Mouse (Mus musculus): ENCODE results near the gene Cyyr1. TPM values are rescaled to one million over a fixed set of nuclear protein-coding genes. Genes with fewer than 3 reads are reported as not detected.

Gene Cyyr1
- polyA plus RNA-seq, 1 experiment from 2014 or later, result 19.3 TPM

GRCm38 (mm10) chr16:85541023-85541422 is 12.2 kb downstream of the Cyyr1 start:
- Histone ChIP-seq H3K27me3 (ENCODE audit: control insufficient read depth, insufficient read depth, low read depth, low read length) (no peaks in the 10 kb centered on the region), H3K27ac (ENCODE audit: low read length) (0 out of 2 replicates have a peak overlapping the region, but pooled peaks have one; percentile 6), H3K36me3 (ENCODE audit: control insufficient read depth, insufficient read depth, low read length) (no peaks in the 10 kb centered on the region), H3K4me3 (ENCODE audit: low read length) (no peak overlapping the region), H3K4me1 (replicated peaks; ENCODE audit: control insufficient read depth, insufficient read depth, low read length) (no peaks in the 10 kb centered on the region), H3K9ac (ENCODE audit: low read length) (no peak overlapping the region), H3K4me2 (ENCODE audit: low read depth, low read length) (no peak overlapping the region), H3K9me3 (ENCODE audit: control insufficient read depth, low read length) (no peaks in the 10 kb centered on the region)
- ATAC-seq (ENCODE audit: low read depth), result no peak
- WGBS, result 81% methylated on average over 6 of the region's 6 CpGs

DNA sequence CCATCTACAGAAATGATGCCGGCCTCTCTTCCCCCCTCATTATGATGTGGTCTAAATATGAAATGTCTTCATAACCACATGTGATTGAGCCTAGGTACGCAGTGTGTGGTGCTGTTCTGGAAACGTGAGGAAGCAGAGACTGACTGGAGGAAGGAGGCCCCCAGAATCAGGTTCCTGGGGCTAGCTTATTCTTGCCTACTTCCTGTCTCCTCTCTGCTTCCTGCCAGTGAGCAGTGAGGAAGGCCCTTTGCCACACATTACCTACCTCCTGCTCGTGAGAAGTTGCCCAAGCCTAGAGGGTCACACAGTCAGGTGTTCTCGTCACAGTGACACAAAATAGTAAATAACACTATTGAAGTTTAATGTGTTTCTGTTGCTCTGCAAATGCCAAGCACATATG is 14.8 kb downstream of the Cyyr1 start:
- WGBS, result 61% methylated on average over 5 of the region's 5 CpGs
- ATAC-seq (ENCODE audit: low read depth), result peak; percentile 49
- H3K27ac ChIP-seq (ENCODE audit: low read length), result no peak overlapping the region; the same call in 1 of the 2 replicates

DNA sequence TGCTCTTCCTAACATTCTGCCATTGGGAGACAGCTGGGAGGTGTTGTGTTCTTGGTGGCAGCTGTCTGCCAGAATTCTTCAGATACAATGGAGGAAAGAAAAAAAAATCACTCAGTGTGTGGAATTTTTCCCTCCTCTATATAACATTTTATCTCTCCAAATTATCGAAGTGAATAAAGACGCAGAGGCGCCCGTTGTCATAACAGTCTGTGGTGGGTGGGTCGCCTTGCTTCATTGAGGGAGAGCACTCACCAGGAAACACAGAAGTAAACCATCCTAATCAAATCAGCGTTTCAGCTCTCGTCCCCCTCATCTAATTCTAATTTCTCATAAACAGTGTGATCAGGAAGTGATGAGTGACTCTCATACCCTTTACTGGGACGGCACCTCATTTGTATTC is 17.1 kb downstream of the Cyyr1 start:
- no peak for ATAC-seq (ENCODE audit: low read depth)
- no peak overlapping the region for H3K27ac ChIP-seq (ENCODE audit: low read length)
- H3K9me3 ChIP-seq (ENCODE audit: control insufficient read depth, low read length), result no peaks in the 10 kb centered on the region
- H3K27me3 ChIP-seq (ENCODE audit: control insufficient read depth, insufficient read depth, low read depth, low read length), result no peaks in the 10 kb centered on the region
- H3K4me1 ChIP-seq (replicated peaks; ENCODE audit: control insufficient read depth, insufficient read depth, low read length), result no peaks in the 10 kb centered on the region
- 32% methylated on average over 8 of the region's 8 CpGs for WGBS
- no peak overlapping the region for H3K9ac ChIP-seq (ENCODE audit: low read length)
- no peak overlapping the region for H3K4me2 ChIP-seq (ENCODE audit: low read depth, low read length)
- H3K36me3 ChIP-seq (ENCODE audit: control insufficient read depth, insufficient read depth, low read length), result no peaks in the 10 kb centered on the region
- no peak overlapping the region for H3K4me3 ChIP-seq (ENCODE audit: low read length)

More for the DNA sequence above, 14.8 kb downstream of the Cyyr1 start:
- no peak overlapping the region for H3K4me3 ChIP-seq (ENCODE audit: low read length)
- H3K9ac ChIP-seq (ENCODE audit: low read length), result no peak overlapping the region
- no peaks in the 10 kb centered on the region for H3K9me3 ChIP-seq (ENCODE audit: control insufficient read depth, low read length)
- H3K36me3 ChIP-seq (ENCODE audit: control insufficient read depth, insufficient read depth, low read length), result no peaks in the 10 kb centered on the region
- H3K4me1 ChIP-seq (replicated peaks; ENCODE audit: control insufficient read depth, insufficient read depth, low read length), result no peaks in the 10 kb centered on the region
- H3K4me2 ChIP-seq (ENCODE audit: low read depth, low read length), result no peak overlapping the region
- no peaks in the 10 kb centered on the region for H3K27me3 ChIP-seq (ENCODE audit: control insufficient read depth, insufficient read depth, low read depth, low read length)

DNA sequence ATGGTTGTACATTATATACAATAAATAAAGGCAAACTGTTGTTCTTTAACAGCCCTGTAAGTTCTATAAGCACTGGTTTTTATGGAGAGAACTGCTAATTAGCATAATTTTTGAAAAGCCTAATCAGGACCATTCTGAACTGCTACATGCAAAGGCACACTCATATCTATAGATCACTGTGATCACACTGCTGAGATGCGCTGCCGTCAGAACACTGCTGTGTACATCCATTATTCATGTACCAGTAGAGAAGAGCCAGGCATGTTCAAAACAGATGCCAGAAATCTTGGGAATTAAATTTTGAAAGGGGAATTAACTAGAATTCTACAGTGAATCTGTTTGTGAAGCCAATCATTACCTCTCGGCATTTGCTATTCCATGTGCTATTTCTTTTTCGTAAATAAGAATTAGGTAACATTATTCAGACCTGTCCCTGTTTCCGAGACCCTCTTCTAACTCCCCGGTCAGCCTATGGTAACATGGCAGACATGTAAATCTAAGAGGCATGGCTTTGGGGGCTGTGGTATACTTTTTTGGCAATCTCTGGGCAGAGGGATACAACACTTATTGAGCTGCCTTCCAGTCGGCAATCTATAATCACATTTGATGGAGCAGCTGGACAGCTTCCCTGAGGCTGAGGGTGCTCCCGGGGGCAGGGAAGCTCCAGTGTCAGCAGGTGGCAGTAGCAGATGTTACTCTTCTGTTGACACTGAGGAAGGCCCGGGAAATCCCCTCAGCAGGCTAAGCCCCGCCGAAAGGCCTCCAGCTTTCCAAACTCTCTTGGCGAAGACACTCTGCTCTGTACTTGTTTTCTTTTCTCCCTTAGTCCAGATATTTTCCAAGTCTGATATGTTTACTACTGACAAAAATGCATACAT is 25.2 kb downstream of the Cyyr1 start:
- no peaks in the 10 kb centered on the region for H3K4me1 ChIP-seq (replicated peaks; ENCODE audit: control insufficient read depth, insufficient read depth, low read length)
- 41% methylated on average over 12 of the region's 12 CpGs for WGBS
- peak; percentile 67 for ATAC-seq (ENCODE audit: low read depth)

DNA sequence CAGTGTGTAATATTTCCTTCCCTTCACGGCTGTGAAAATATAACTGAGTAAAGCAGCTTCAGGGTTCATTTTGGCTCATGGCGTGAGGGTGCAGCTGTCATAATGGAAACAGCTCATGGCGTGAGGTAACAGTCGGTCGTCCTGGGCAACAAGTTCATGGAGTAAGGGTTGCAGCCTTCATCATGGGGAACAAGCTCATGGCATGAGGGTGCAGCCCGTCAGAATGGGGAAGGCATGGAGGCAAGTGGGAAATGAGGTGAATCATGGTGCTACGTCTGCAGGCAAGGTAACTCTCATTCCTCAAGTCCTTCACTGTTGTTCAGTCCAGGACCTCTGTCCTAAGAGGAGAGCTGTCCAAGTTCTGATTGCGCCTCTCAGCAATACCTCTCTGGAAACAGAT is 28.6 kb downstream of the Cyyr1 start:
- ATAC-seq (ENCODE audit: low read depth), result no peak
- Histone ChIP-seq H3K27ac (ENCODE audit: low read length) (no peak overlapping the region), H3K9me3 (ENCODE audit: control insufficient read depth, low read length) (no peaks in the 10 kb centered on the region), H3K4me2 (ENCODE audit: low read depth, low read length) (no peak overlapping the region), H3K36me3 (ENCODE audit: control insufficient read depth, insufficient read depth, low read length) (no peaks in the 10 kb centered on the region), H3K27me3 (ENCODE audit: control insufficient read depth, insufficient read depth, low read depth, low read length) (no peaks in the 10 kb centered on the region), H3K9ac (ENCODE audit: low read length) (no peak overlapping the region), H3K4me3 (ENCODE audit: low read length) (no peak overlapping the region), H3K4me1 (replicated peaks; ENCODE audit: control insufficient read depth, insufficient read depth, low read length) (no peaks in the 10 kb centered on the region)
- WGBS, result 75% methylated on average over 8 of the region's 8 CpGs

More for the DNA sequence above, 25.2 kb downstream of the Cyyr1 start:
- no peak overlapping the region for H3K4me3 ChIP-seq (ENCODE audit: low read length)
- H3K27ac ChIP-seq (ENCODE audit: low read length), result no peak overlapping the region
- H3K9ac ChIP-seq (ENCODE audit: low read length), result no peak overlapping the region
- H3K36me3 ChIP-seq (ENCODE audit: control insufficient read depth, insufficient read depth, low read length), result no peaks in the 10 kb centered on the region
- H3K9me3 ChIP-seq (ENCODE audit: control insufficient read depth, low read length), result no peaks in the 10 kb centered on the region
- no peak overlapping the region for H3K4me2 ChIP-seq (ENCODE audit: low read depth, low read length)
- H3K27me3 ChIP-seq (ENCODE audit: control insufficient read depth, insufficient read depth, low read depth, low read length), result no peaks in the 10 kb centered on the region

DNA sequence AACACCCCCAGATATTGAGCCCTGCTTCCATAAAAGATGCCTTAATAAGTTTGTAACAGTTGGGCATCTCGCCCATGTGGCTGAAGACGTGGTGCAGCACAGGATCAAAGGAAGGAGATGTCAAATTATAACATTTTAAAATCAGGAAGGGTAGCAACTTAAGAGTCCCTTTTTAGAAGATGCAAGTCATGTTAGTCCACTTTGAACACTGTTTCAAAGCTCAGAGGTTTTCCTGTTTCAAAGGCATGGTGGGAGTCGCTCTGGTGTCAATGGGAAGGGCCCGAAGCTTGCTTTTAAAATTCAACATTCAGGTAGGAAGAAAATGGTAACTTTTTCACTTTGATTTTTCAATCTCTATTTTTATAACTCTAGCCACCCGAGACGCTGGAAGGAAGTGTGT is 45.9 kb downstream of the Cyyr1 start:
- Histone ChIP-seq H3K9ac (ENCODE audit: low read length) (no peak overlapping the region), H3K4me3 (ENCODE audit: low read length) (no peak overlapping the region), H3K9me3 (ENCODE audit: control insufficient read depth, low read length) (no peaks in the 10 kb centered on the region), H3K4me2 (ENCODE audit: low read depth, low read length) (no peak overlapping the region), H3K27me3 (ENCODE audit: control insufficient read depth, insufficient read depth, low read depth, low read length) (no peaks in the 10 kb centered on the region), H3K4me1 (replicated peaks; ENCODE audit: control insufficient read depth, insufficient read depth, low read length) (no peaks in the 10 kb centered on the region), H3K27ac (ENCODE audit: low read length) (no peak overlapping the region), H3K36me3 (ENCODE audit: control insufficient read depth, insufficient read depth, low read length) (no peaks in the 10 kb centered on the region)
- WGBS, result 79% methylated on average over 6 of the region's 6 CpGs
- ATAC-seq (ENCODE audit: low read depth), result no peak

- H3K4me3 ChIP-seq (ENCODE audit: low read length), result no peak overlapping the region
These were observed 48.1 kb downstream of the Cyyr1 start for GRCm38 (mm10) chr16:85505108-85505507.

DNA sequence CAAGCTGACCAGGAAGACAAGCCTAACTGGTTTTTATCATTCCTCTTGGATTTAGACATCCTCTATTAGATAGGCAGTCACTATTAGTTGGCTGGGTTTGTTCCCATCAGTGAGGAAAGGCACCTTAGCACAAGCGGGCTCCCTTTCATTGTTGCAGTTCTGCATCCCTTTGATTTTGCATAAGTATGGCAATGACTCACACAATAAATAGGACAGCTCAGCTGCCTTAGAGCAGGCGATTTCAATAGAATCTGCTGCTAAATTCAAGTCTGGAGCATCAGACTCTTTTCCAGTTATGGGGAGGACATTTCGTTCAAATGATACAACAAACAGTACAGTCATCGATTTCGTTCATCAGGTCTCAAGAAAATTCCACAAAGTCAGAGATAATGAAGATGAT is 49.8 kb downstream of the Cyyr1 start:
- H3K4me2 ChIP-seq (ENCODE audit: low read depth, low read length), result no peak overlapping the region
- H3K36me3 ChIP-seq (ENCODE audit: control insufficient read depth, insufficient read depth, low read length), result no peaks in the 10 kb centered on the region
- no peak overlapping the region for H3K9ac ChIP-seq (ENCODE audit: low read length)
- H3K4me1 ChIP-seq (replicated peaks; ENCODE audit: control insufficient read depth, insufficient read depth, low read length), result no peaks in the 10 kb centered on the region
- ATAC-seq (ENCODE audit: low read depth), result no peak
- H3K27me3 ChIP-seq (ENCODE audit: control insufficient read depth, insufficient read depth, low read depth, low read length), result no peaks in the 10 kb centered on the region
- no peak overlapping the region for H3K27ac ChIP-seq (ENCODE audit: low read length)
- no peaks in the 10 kb centered on the region for H3K9me3 ChIP-seq (ENCODE audit: control insufficient read depth, low read length)
- 78% methylated on average over 5 of the region's 5 CpGs for WGBS
- H3K4me3 ChIP-seq (ENCODE audit: low read length), result no peak overlapping the region

More at GRCm38 (mm10) chr16:85505108-85505507, 48.1 kb downstream of the Cyyr1 start:
- H3K4me2 ChIP-seq (ENCODE audit: low read depth, low read length), result no peak overlapping the region
- H3K27ac ChIP-seq (ENCODE audit: low read length), result no peak overlapping the region
- WGBS, result 51% methylated on average over 3 of the region's 3 CpGs
- no peak overlapping the region for H3K9ac ChIP-seq (ENCODE audit: low read length)
- no peaks in the 10 kb centered on the region for H3K36me3 ChIP-seq (ENCODE audit: control insufficient read depth, insufficient read depth, low read length)
- no peaks in the 10 kb centered on the region for H3K4me1 ChIP-seq (replicated peaks; ENCODE audit: control insufficient read depth, insufficient read depth, low read length)
- no peaks in the 10 kb centered on the region for H3K9me3 ChIP-seq (ENCODE audit: control insufficient read depth, low read length)
- no peak for ATAC-seq (ENCODE audit: low read depth)
- no peaks in the 10 kb centered on the region for H3K27me3 ChIP-seq (ENCODE audit: control insufficient read depth, insufficient read depth, low read depth, low read length)

DNA sequence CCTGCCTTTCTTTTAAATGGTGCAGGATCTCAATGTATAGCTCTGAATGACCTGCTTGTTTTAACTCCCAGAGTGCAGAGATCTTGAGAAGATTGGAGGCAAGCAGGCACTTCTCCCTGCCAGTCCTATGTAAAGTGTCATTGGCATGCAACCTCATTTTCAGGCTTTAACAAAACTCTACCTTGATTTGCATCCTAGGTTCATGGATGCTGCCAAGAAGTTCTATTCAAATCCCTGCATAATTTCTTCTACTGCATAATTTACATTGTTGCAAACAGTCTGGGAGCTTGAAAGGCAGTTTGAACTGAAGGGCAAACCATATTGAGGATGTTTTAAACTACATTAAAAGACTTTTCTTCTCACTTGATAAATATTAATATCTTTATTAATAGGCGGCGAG is 57.4 kb downstream of the Cyyr1 start:
- Histone ChIP-seq H3K27me3 (ENCODE audit: control insufficient read depth, insufficient read depth, low read depth, low read length) (no peaks in the 10 kb centered on the region), H3K9me3 (ENCODE audit: control insufficient read depth, low read length) (no peaks in the 10 kb centered on the region), H3K9ac (ENCODE audit: low read length) (no peak overlapping the region), H3K4me1 (replicated peaks; ENCODE audit: control insufficient read depth, insufficient read depth, low read length) (no peaks in the 10 kb centered on the region), H3K36me3 (ENCODE audit: control insufficient read depth, insufficient read depth, low read length) (no peaks in the 10 kb centered on the region), H3K4me2 (ENCODE audit: low read depth, low read length) (no peak overlapping the region), H3K27ac (ENCODE audit: low read length) (no peak overlapping the region), H3K4me3 (ENCODE audit: low read length) (no peak overlapping the region)
- WGBS, result 86% methylated on average over 2 of the region's 2 CpGs
- no peak for ATAC-seq (ENCODE audit: low read depth)
